Mouse (Mus musculus) brain, adult 2 months (tissue): Measurements from ENCODE around the gene Fezf2.
A peak's percentile ranks its signal among the peaks of the same experiment; 100 is the strongest.

Source experiments
- DNase-seq: peaks from one replicate; pipeline ENCODE4 v3.0.0; 2011; ENCODE audit warnings: low read depth, low spot score

Fezf2 gene

GRCm38 (mm10) chr14:12342458-12343131 lies 5.4 kb downstream of the Fezf2 start:
- DNase-seq, result no peak

- no peak for DNase-seq
Measured at GRCm38 (mm10) chr14:12341789-12342457, 6.1 kb downstream of the Fezf2 start.

GRCm38 (mm10) chr14:12341075-12341788 lies 6.8 kb downstream of the Fezf2 start:
- no peak for DNase-seq

- DNase-seq, result peak; percentile 60
Measured at GRCm38 (mm10) chr14:12340238-12341074, 7.5 kb downstream of the Fezf2 start.

- no peak for DNase-seq
Measured at GRCm38 (mm10) chr14:12338811-12339565, 9.0 kb downstream of the Fezf2 start.

GRCm38 (mm10) chr14:12337998-12338809 lies 9.8 kb downstream of the Fezf2 start:
- no peak for DNase-seq

- DNase-seq, result peak; percentile 62
Measured at GRCm38 (mm10) chr14:12337421-12337997, 10.5 kb downstream of the Fezf2 start.

- no peak for DNase-seq
Measured at GRCm38 (mm10) chr14:12334925-12335324, 13.1 kb downstream of the Fezf2 start.

- DNase-seq, result no peak
Measured at GRCm38 (mm10) chr14:12333622-12334021, 14.4 kb downstream of the Fezf2 start.

- no peak for DNase-seq
Measured at GRCm38 (mm10) chr14:12303106-12303505, 44.9 kb downstream of the Fezf2 start.

GRCm38 (mm10) chr14:12300677-12301076 lies 47.3 kb downstream of the Fezf2 start:
- peak; percentile 27 for DNase-seq

GRCm38 (mm10) chr14:12300275-12300674 lies 47.7 kb downstream of the Fezf2 start:
- no peak for DNase-seq

- DNase-seq, result no peak
Measured at GRCm38 (mm10) chr14:12299654-12300053, 48.3 kb downstream of the Fezf2 start.

- DNase-seq, result no peak
Measured at GRCm38 (mm10) chr14:12299171-12299570, 48.8 kb downstream of the Fezf2 start.

GRCm38 (mm10) chr14:12296391-12296790 lies 51.6 kb downstream of the Fezf2 start:
- DNase-seq, result peak; percentile 92
